In the genomic region with DNA sequence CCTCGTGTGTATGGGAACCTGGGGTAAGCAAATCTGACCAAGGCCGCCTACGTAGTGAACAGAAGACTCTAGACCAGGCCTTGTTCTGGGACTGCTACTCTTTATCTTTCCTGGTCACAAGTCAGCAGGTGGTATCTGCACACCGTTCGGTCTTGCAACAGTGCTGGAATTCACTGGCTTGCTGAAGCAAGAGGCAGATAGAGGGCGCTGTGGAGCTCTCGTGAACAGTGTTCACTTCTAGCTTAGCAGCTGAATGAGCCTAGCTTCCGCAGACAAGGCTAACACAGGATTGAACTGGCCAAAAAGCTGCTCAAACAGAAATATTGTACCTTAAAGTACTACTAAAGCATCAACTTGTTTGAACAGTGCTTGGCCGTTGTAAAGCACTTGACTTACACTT, we compare ENCODE assay signal across 9 mouse cellular contexts.
A peak's percentile ranks its signal among the peaks of the same experiment; 100 is the strongest.
DNase-seq lines count a peak whose midpoint lies in the region; ATAC-seq lines count a peak whose summit lies in the region.
"Had no signal": no experiment of that assay in that cellular context is flagged by ENCODE, and none has a peak within 500 bp of the region (broad histone marks: within the 10 kb centered on the region; RNA-seq: fewer than 3 reads in every experiment).

No protein-coding gene starts in this region.

- H3K4me1 ChIP-seq in hindbrain, embryonic 15.5 days (replicated peaks): 0 out of 2 replicates have a peak, but pooled peaks cover 7% of the 10 kb centered on the region

- H3K27me3 ChIP-seq in hindbrain, embryonic 15.5 days: peaks cover 14% of the 10 kb centered on the region; the same call in 1 of the 2 replicates

- no peaks in the 10 kb centered on the region for H3K9me3 ChIP-seq in hindbrain, embryonic 15.5 days

- ATAC-seq in hindbrain, embryonic 15.5 days (ENCODE audit: low FRiP score, low read depth): peak; percentile 74; the same call in 1 of the 2 replicates

- DNase-seq in NIH3T3 (ENCODE audit: low read depth): peak; percentile 79
- peak; percentile 73 for DNase-seq in c-Kit-positive CD71-positive TER-119-positive erythroid progenitor cells, embryonic 14.5 days (ENCODE audit: low spot score)
- peak; percentile 87 for DNase-seq in forelimb bud, embryonic 11.5 days (ENCODE audit: low read depth, low spot score)
- peak; percentile 66 to 80 for DNase-seq in layer of hippocampus, postnatal 14 days (ENCODE audit: low spot score in 2 of 2)
- DNase-seq in lung, postnatal 4 days: peak; percentile 73 to 84
- DNase-seq in right cerebral cortex, postnatal 25 days: peak; percentile 43
- peak; percentile 49 to 78 for DNase-seq in urinary bladder, postnatal 36 days (ENCODE audit: low spot score in 2 of 2)

- no peak overlapping the region for H3K9ac ChIP-seq in hindbrain, embryonic 15.5 days

- WGBS in hindbrain, embryonic 15.5 days: 29% methylated on average over 9 of the region's 9 CpGs

- no peaks in the 10 kb centered on the region for H3K36me3 ChIP-seq in hindbrain, embryonic 15.5 days

- H3K4me3 ChIP-seq in hindbrain, embryonic 15.5 days: no peak overlapping the region

- H3K27ac ChIP-seq in hindbrain, embryonic 15.5 days (replicated peaks): no peak overlapping the region
- H3K27ac ChIP-seq: macrophage had no signal

- H3K4me2 ChIP-seq in hindbrain, embryonic 15.5 days: no peak overlapping the region
